Mouse (Mus musculus) right cerebral cortex, postnatal 14 days (tissue): Measurements from ENCODE around the gene Gm8897.
"Not testable (repeated sequence)": the region's sequence is repeated elsewhere in the genome, so short reads cannot be mapped to it uniquely, and the experiment has no call there.

Source experiments
- DNase-seq: peaks from one replicate; pipeline ENCODE4 v3.0.0; 2022

The Gm8897 gene

GRCm38 (mm10) chr5:11416118-11416517 lies at the start of gene Gm8897:
Gene Gm8897, plus strand, starts transcription at chr5:11416418.
- DNase-seq: not testable (repeated sequence)

- not testable (repeated sequence) for DNase-seq
These were observed 473 bp downstream of the Gm8897 start for GRCm38 (mm10) chr5:11416691-11417090.
